Mouse (Mus musculus): ENCODE results near the gene Klhl29.

The Klhl29 gene

GRCm38 (mm10) chr12:5254246-5254982, 121.1 kb downstream of the Klhl29 start:
- in situ Hi-C loops (cut with MboI, MseI), result no loop called here

- in situ Hi-C loops (cut with MboI, MseI), result no loop called here
These were observed 122.0 kb downstream of the Klhl29 start for GRCm38 (mm10) chr12:5253289-5254005.

- in situ Hi-C loops (cut with MboI, MseI), result no loop called here
These were observed 122.9 kb downstream of the Klhl29 start for GRCm38 (mm10) chr12:5252569-5252968.

- in situ Hi-C loops (cut with MboI, MseI), result no loop called here
These were observed 125.4 kb downstream of the Klhl29 start for GRCm38 (mm10) chr12:5250042-5250441.

- in situ Hi-C loops (cut with MboI, MseI), result no loop called here
These were observed 126.4 kb downstream of the Klhl29 start for GRCm38 (mm10) chr12:5249068-5249467.

- in situ Hi-C loops (cut with MboI, MseI), result no loop called here
These were observed 128.0 kb downstream of the Klhl29 start for GRCm38 (mm10) chr12:5247505-5247904.

GRCm38 (mm10) chr12:5246721-5247341, 128.7 kb downstream of the Klhl29 start:
- in situ Hi-C loops (cut with MboI, MseI), result no loop called here

GRCm38 (mm10) chr12:5246193-5246621, 129.3 kb downstream of the Klhl29 start:
- in situ Hi-C loops (cut with MboI, MseI), result no loop called here

- in situ Hi-C loops (cut with MboI, MseI), result no loop called here
These were observed 130.3 kb downstream of the Klhl29 start for GRCm38 (mm10) chr12:5245207-5245597.

GRCm38 (mm10) chr12:5244431-5245206, 130.9 kb downstream of the Klhl29 start:
- in situ Hi-C loops (cut with MboI, MseI), result no loop called here

- in situ Hi-C loops (cut with MboI, MseI), result no loop called here
These were observed 131.6 kb downstream of the Klhl29 start for GRCm38 (mm10) chr12:5243867-5244266.

- in situ Hi-C loops (cut with MboI, MseI), result no loop called here
These were observed 132.0 kb downstream of the Klhl29 start for GRCm38 (mm10) chr12:5243449-5243848.

GRCm38 (mm10) chr12:5242551-5243330, 132.7 kb downstream of the Klhl29 start:
- in situ Hi-C loops (cut with MboI, MseI), result no loop called here

- in situ Hi-C loops (cut with MboI, MseI), result no loop called here
These were observed 135.8 kb downstream of the Klhl29 start for GRCm38 (mm10) chr12:5239451-5240245.

- in situ Hi-C loops (cut with MboI, MseI), result no loop called here
These were observed 138.4 kb downstream of the Klhl29 start for GRCm38 (mm10) chr12:5237078-5237477.

- in situ Hi-C loops (cut with MboI, MseI), result no loop called here
These were observed 139.9 kb downstream of the Klhl29 start for GRCm38 (mm10) chr12:5235596-5235995.

GRCm38 (mm10) chr12:5230504-5230903, 145.0 kb downstream of the Klhl29 start:
- in situ Hi-C loops (cut with MboI, MseI), result no loop called here

- in situ Hi-C loops (cut with MboI, MseI), result no loop called here
These were observed 148.5 kb downstream of the Klhl29 start for GRCm38 (mm10) chr12:5226676-5227654.

- in situ Hi-C loops (cut with MboI, MseI), result no loop called here
These were observed 151.9 kb downstream of the Klhl29 start for GRCm38 (mm10) chr12:5223595-5223994.

Measured in T-helper 1 cell (primary cell).